Mouse (Mus musculus) kidney, adult 18-20 months (tissue): ENCODE results near the gene H2-Aa.
"Not testable (repeated sequence)": the region's sequence is repeated elsewhere in the genome, so short reads cannot be mapped to it uniquely, and the experiment has no call there.

ENCODE experiments used
- DNase-seq: peaks from one replicate; pipeline ENCODE4 v3.0.0; 2021

H2-Aa gene

GRCm38 (mm10) chr17:34287648-34288047 is at the start of gene H2-Aa:
Gene H2-Aa (minus strand): TSS chr17:34287823.
- DNase-seq, result peak; percentile 86

- DNase-seq, result no peak
These were observed 43.6 kb upstream of the H2-Aa start for GRCm38 (mm10) chr17:34331200-34331599.

GRCm38 (mm10) chr17:34329807-34330206 is 42.2 kb upstream of the H2-Aa start:
- no peak for DNase-seq

- no peak for DNase-seq
These were observed 38.8 kb upstream of the H2-Aa start for GRCm38 (mm10) chr17:34326373-34326772.

- DNase-seq, result no peak
These were observed 37.8 kb upstream of the H2-Aa start, which contains the start of gene H2-Eb2 for GRCm38 (mm10) chr17:34325436-34325835. Gene H2-Eb2 (plus strand): TSS chr17:34325665.

- no peak for DNase-seq
These were observed 29.7 kb upstream of the H2-Aa start for GRCm38 (mm10) chr17:34317275-34317674.

GRCm38 (mm10) chr17:34316697-34317096 is 29.1 kb upstream of the H2-Aa start:
- no peak for DNase-seq

- DNase-seq, result no peak
These were observed 27.9 kb upstream of the H2-Aa start for GRCm38 (mm10) chr17:34315512-34315911.

GRCm38 (mm10) chr17:34314286-34314685 is 26.7 kb upstream of the H2-Aa start:
- DNase-seq, result no peak

- peak; percentile 80 for DNase-seq
These were observed 25.8 kb upstream of the H2-Aa start for GRCm38 (mm10) chr17:34313393-34313792.

GRCm38 (mm10) chr17:34312185-34312584 is 24.6 kb upstream of the H2-Aa start:
- DNase-seq, result no peak

- DNase-seq, result not testable (repeated sequence)
These were observed 22.9 kb upstream of the H2-Aa start for GRCm38 (mm10) chr17:34310526-34310925.

- DNase-seq, result peak; percentile 75
These were observed 22.2 kb upstream of the H2-Aa start for GRCm38 (mm10) chr17:34309683-34310385.

GRCm38 (mm10) chr17:34309225-34309624 is 21.6 kb upstream of the H2-Aa start:
- DNase-seq, result no peak

GRCm38 (mm10) chr17:34308161-34308560 is 20.5 kb upstream of the H2-Aa start:
- DNase-seq, result no peak

GRCm38 (mm10) chr17:34307216-34307615 is 19.6 kb upstream of the H2-Aa start:
- DNase-seq, result no peak

- no peak for DNase-seq
These were observed 18.8 kb upstream of the H2-Aa start for GRCm38 (mm10) chr17:34306407-34306806.

GRCm38 (mm10) chr17:34305380-34306030 is 17.9 kb upstream of the H2-Aa start, which contains the start of gene H2-Eb1:
Gene H2-Eb1 (plus strand): TSS chr17:34305867.
- DNase-seq, result peak; percentile 89

- peak; percentile 64 for DNase-seq
These were observed 17.1 kb upstream of the H2-Aa start for GRCm38 (mm10) chr17:34304751-34305150.

- no peak for DNase-seq
These were observed 16.2 kb upstream of the H2-Aa start for GRCm38 (mm10) chr17:34303789-34304188.

- DNase-seq, result no peak
These were observed 14.1 kb upstream of the H2-Aa start for GRCm38 (mm10) chr17:34301670-34302190.

GRCm38 (mm10) chr17:34300691-34301566 is 13.3 kb upstream of the H2-Aa start:
- no peak for DNase-seq

- no peak for DNase-seq
These were observed 12.4 kb upstream of the H2-Aa start for GRCm38 (mm10) chr17:34300071-34300470.
